Mouse (Mus musculus) embryonic facial prominence, embryonic 15.5 days (tissue): ENCODE results near the gene Kcnj6. TPM values are rescaled to one million over a fixed set of nuclear protein-coding genes. Genes with fewer than 3 reads are reported as not detected.

Experiments
- ATAC-seq: fragments of 200-750 bp; cut with Nextera tagmentation; 2 replicates; pipeline ENCODE4 v1.8.0; 2017; ENCODE audit warnings: low read depth, moderate TSS enrichment; ENCODE audit not compliant: insufficient number of reproducible peaks, low FRiP score, low TSS enrichment
- H3K27ac ChIP-seq: fragments of 300-500 bp; sonication (generic); replicated peaks from 2 replicates; pipeline ENCODE4 v1.5.1; 2015; ENCODE audit warnings: mild to moderate bottlenecking, inconsistent platforms
- H3K27me3 ChIP-seq: fragments of 300-500 bp; sonication (generic); 2 replicates; pipeline ENCODE4 v1.6.1; 2015; ENCODE audit warnings: inconsistent platforms
- H3K36me3 ChIP-seq: fragments of 300-500 bp; sonication (generic); 2 replicates; pipeline ENCODE4 v1.6.1; 2015; ENCODE audit warnings: mild to moderate bottlenecking, inconsistent platforms
- H3K4me1 ChIP-seq: fragments of 300-500 bp; sonication (generic); 2 replicates; pipeline ENCODE4 v1.6.1; 2015; ENCODE audit warnings: inconsistent platforms
- H3K4me2 ChIP-seq: fragments of 300-500 bp; sonication (generic); replicated peaks from 2 replicates; pipeline ENCODE4 v1.6.1; 2015; ENCODE audit warnings: mild to moderate bottlenecking, inconsistent platforms
- H3K4me3 ChIP-seq: fragments of 300-500 bp; sonication (generic); replicated peaks from 2 replicates; pipeline ENCODE4 v1.5.1; 2015; ENCODE audit warnings: mild to moderate bottlenecking, inconsistent platforms
- H3K9ac ChIP-seq: fragments of 300-500 bp; sonication (generic); 2 replicates; pipeline ENCODE4 v1.6.1; 2015; ENCODE audit warnings: inconsistent platforms
- H3K9me3 ChIP-seq: fragments of 300-500 bp; sonication (generic); replicated peaks from 2 replicates; pipeline ENCODE4 v1.6.1; 2016; ENCODE audit warnings: inconsistent platforms
- WGBS: fragments of 180-500 bp; shearing (Covaris S2); methylation state at CpG from one replicate; pipeline ENCODE4 v1.1.7; 2015; 5-methylcytosine and 5-hydroxymethylcytosine counted together
- polyA plus RNA-seq: library from polyadenylated mRNA; unstranded; fragments of >200 nt; fragmentation: Nextera tagmentation; extraction: Ambion mirVana; gene quantifications from 2 replicates; pipeline ENCODE4 v1.2.1, GENCODE M21; 2015

Kcnj6 gene
- polyA plus RNA-seq, 1 experiment from 2014 or later, result 0.32 TPM

DNA sequence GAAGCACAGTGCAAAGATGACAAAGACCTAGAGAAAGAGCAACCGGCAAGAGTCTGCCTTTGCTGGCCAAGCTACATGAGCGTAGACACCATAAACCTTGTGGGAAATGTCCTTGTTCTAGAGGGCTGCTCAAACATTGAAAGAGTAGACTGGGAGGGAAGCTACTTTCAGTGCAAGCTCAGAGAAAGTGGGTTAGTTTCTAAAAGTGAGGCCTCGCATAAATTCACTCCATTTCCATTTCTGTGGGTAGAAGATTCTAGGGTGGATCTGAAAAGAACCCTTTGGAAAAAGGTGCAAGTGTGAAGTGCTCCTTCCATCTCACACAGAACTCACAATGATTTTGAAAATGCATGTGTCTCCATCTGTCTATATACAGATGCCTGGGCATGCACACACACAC lies 13.2 kb downstream of the Kcnj6 start:
- no peak overlapping the region for H3K9ac ChIP-seq
- no peaks in the 10 kb centered on the region for H3K4me1 ChIP-seq
- H3K27me3 ChIP-seq, result no peaks in the 10 kb centered on the region
- no peak overlapping the region for H3K27ac ChIP-seq
- ATAC-seq, result no peak
- 96% methylated on average over 3 of the region's 3 CpGs for WGBS
- no peak overlapping the region for H3K4me3 ChIP-seq
- no peaks in the 10 kb centered on the region for H3K36me3 ChIP-seq
- H3K9me3 ChIP-seq, result no peaks in the 10 kb centered on the region
- H3K4me2 ChIP-seq, result no peak overlapping the region

DNA sequence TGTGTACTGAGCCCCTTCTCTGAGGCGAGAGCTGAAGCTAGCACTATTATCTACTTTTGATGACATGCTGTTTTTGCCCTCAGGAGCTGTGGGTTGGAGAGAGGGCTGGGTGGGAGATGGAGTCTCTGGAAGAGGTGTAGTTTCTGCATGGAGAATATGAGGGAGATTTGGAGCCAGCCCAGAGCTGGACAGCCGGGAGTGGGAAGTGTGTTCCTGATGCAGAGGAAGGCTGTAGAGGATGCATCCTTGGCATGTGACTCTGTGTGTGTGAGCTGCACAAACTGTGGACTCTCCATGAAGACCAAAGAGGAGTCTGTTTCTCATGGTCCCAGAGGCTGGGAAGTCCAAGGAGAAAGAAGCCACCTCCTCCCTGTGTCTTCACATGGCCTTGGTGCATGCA lies 17.1 kb downstream of the Kcnj6 start:
- H3K4me3 ChIP-seq, result no peak overlapping the region
- H3K27ac ChIP-seq, result no peak overlapping the region
- no peaks in the 10 kb centered on the region for H3K9me3 ChIP-seq
- ATAC-seq, result no peak
- no peak overlapping the region for H3K9ac ChIP-seq
- no peak overlapping the region for H3K4me2 ChIP-seq
- H3K27me3 ChIP-seq, result no peaks in the 10 kb centered on the region
- H3K36me3 ChIP-seq, result no peaks in the 10 kb centered on the region
- WGBS, result 70% methylated on average over 2 of the region's 2 CpGs
- H3K4me1 ChIP-seq, result no peaks in the 10 kb centered on the region

DNA sequence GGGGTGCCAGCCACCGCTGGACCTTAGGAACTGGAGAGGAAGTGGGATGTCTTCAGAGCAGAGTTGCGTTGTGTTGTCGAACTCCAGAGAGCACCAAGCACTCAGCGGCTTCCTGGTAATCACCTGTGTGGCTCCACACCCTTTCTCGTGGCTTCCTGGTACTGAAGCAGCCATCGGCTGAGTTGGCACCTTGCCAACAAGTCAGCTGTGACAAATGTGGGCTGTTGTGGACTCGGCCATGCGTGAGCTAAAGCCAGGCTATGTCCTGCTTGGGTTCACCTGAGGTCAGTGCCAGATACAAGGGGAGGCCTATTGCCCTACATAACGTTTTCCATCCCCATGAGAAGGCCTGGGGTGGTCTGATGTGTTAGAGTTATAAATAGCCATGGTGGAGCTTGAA lies 18.0 kb downstream of the Kcnj6 start:
- H3K9me3 ChIP-seq, result no peaks in the 10 kb centered on the region
- no peak overlapping the region for H3K4me2 ChIP-seq
- H3K4me1 ChIP-seq, result no peaks in the 10 kb centered on the region
- H3K4me3 ChIP-seq, result no peak overlapping the region
- H3K27ac ChIP-seq, result no peak overlapping the region
- H3K9ac ChIP-seq, result no peak overlapping the region
- ATAC-seq, result no peak
- H3K27me3 ChIP-seq, result no peaks in the 10 kb centered on the region
- H3K36me3 ChIP-seq, result no peaks in the 10 kb centered on the region
- 71% methylated on average over 9 of the region's 9 CpGs for WGBS

DNA sequence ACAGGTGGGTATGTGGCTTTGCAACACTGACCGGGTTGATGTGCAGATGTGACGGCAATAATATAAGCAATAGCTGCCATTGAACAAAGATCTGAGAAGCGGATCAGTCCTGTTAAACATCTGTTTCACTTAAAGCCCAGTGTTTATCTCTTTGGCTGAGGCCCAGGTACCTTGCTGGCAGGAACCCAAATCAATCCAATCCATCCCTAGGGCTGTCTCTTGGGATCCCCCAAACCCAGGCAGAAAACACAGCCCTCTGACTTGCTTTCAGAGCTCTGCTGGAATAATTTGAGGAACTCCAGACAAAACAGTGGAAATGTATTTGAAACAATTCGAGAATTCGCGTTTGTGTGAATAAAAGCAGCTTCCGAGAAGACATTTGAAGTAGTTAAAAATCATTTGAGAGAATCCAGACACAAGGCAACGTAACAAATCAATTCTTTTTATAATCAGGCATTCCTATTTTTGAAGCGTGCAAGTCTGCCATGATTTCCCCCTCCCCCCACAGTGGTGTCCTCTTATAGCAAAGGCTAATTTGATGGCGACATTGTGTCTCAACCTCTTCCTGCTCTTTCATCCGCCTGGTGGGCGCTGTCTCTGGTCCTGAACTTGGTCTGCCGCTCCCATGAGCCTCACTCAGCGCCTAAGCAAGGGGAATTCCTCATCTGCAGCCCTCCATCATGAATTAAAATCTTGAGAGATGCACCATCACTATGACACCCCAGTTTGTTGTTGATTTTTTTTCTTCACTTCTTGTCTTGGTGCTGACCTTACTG lies 25.2 kb downstream of the Kcnj6 start:
- 26% methylated on average over 14 of the region's 14 CpGs for WGBS
- no peaks in the 10 kb centered on the region for H3K9me3 ChIP-seq
- H3K27me3 ChIP-seq, result 0 out of 2 replicates have a peak, but pooled peaks cover 5% of the 10 kb centered on the region
- H3K9ac ChIP-seq, result no peak overlapping the region
- H3K4me3 ChIP-seq, result no peak overlapping the region
- no peak for ATAC-seq
- no peaks in the 10 kb centered on the region for H3K4me1 ChIP-seq
- H3K4me2 ChIP-seq, result no peak overlapping the region
- H3K27ac ChIP-seq, result no peak overlapping the region
- H3K36me3 ChIP-seq, result no peaks in the 10 kb centered on the region

DNA sequence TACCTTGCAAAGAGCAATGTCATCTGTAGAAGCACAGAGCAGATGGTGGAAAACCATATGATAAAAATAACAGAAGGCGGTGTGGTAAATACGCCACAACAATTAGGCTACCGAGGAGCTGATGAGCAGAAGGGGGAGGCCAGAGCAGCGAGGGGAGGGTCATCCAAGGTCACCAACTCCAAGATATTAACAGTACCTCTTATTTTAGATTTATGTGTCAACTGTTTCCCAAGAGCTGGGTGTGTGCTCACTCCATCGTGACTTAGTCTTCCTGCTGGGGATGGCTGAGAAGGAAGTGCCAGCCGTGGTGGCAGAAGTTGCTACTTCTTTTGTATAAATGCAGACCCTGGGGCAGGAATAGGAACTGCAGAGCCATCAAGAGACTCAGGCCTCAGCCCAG lies 28.6 kb downstream of the Kcnj6 start:
- 0 out of 2 replicates have a peak, but pooled peaks cover 5% of the 10 kb centered on the region for H3K27me3 ChIP-seq
- no peak overlapping the region for H3K4me2 ChIP-seq
- no peak for ATAC-seq
- no peaks in the 10 kb centered on the region for H3K9me3 ChIP-seq
- H3K27ac ChIP-seq, result no peak overlapping the region
- no peak overlapping the region for H3K9ac ChIP-seq
- WGBS, result 57% methylated on average over 6 of the region's 6 CpGs
- H3K4me1 ChIP-seq, result no peaks in the 10 kb centered on the region
- H3K36me3 ChIP-seq, result no peaks in the 10 kb centered on the region
- H3K4me3 ChIP-seq, result no peak overlapping the region

DNA sequence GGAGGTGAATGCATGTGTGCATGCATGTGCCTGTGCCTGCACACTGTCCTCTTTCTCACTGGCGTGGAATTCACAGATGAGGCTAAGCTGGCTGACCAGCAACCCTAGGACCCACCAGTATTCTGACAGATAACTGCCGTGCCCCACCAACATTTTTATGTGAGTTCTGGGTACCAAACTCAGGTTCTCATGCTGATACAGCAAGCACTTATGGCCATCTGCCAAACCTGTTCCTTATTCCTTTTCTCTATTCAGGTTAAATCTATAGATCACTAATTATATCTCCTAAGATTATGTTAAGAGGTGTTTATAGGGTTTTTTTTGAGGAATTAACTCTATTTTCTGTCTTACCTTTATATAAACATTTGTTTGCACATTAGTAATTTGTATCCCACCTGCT lies 29.0 kb downstream of the Kcnj6 start:
- no peaks in the 10 kb centered on the region for H3K4me1 ChIP-seq
- H3K9ac ChIP-seq, result no peak overlapping the region
- 0 out of 2 replicates have a peak, but pooled peaks cover 5% of the 10 kb centered on the region for H3K27me3 ChIP-seq
- no peak overlapping the region for H3K4me3 ChIP-seq
- ATAC-seq, result no peak
- H3K36me3 ChIP-seq, result no peaks in the 10 kb centered on the region
- no peak overlapping the region for H3K4me2 ChIP-seq
- H3K27ac ChIP-seq, result no peak overlapping the region
- H3K9me3 ChIP-seq, result no peaks in the 10 kb centered on the region
- WGBS, result 80% methylated on average over 2 of the region's 2 CpGs

DNA sequence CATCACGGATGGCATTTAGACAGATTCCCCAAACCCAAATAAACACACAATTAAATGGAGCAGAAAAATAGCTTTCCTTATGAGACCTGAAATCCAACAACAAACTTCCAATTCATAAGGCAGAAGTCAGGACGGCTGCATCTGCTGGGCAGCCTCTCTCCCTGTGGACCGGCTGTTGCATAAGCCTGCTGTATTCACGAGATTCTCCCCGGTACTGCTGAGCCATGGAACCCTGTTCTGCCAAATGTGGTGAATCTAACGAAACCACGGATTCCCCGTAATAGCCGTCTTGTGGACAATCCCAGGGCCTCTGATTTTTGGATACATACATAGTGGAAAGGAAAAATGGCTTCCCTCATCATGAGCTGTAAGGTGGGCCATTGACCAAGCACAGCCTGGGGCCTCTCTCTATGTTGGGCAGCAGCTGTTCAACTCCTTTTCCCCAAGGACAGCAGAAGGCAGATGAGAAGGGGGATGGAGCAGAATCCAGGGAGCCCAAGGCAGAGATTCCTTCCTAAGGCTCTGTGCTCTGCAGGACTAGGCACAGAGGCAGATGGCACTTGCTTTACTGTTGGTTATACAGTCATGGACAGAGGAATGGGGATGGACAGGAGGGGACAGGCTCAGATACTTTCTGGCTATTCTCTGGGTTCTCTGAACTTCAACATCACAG lies 40.2 kb downstream of the Kcnj6 start:
- Histone ChIP-seq H3K27me3 (no peaks in the 10 kb centered on the region), H3K9ac (no peak overlapping the region), H3K27ac (no peak overlapping the region), H3K9me3 (no peaks in the 10 kb centered on the region), H3K4me3 (no peak overlapping the region), H3K4me1 (no peaks in the 10 kb centered on the region), H3K36me3 (no peaks in the 10 kb centered on the region), H3K4me2 (no peak overlapping the region)
- 69% methylated on average over 9 of the region's 9 CpGs for WGBS
- ATAC-seq, result no peak

DNA sequence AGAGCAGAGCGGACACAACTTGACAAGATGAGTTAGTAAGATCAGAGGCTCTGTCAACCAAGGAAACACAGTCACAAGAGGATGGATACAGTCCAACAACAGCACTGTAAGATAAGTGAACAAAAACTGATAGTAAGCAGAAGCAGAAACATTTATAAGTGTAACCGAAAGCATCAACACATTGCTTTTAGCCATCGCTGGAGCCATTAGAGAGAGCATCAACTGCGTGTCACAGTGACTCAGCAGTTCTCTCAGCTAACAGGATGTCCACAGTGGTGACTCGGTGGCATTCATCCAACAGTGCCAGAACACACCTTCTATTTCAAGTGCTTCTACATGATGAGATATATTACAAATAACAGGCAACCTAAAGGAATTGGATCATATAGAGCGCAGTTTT lies 41.1 kb downstream of the Kcnj6 start:
- no peak overlapping the region for H3K4me2 ChIP-seq
- 86% methylated on average over 6 of the region's 6 CpGs for WGBS
- H3K36me3 ChIP-seq, result no peaks in the 10 kb centered on the region
- no peak overlapping the region for H3K4me3 ChIP-seq
- no peak for ATAC-seq
- no peaks in the 10 kb centered on the region for H3K4me1 ChIP-seq
- H3K9me3 ChIP-seq, result no peaks in the 10 kb centered on the region
- no peak overlapping the region for H3K9ac ChIP-seq
- H3K27me3 ChIP-seq, result no peaks in the 10 kb centered on the region
- no peak overlapping the region for H3K27ac ChIP-seq

DNA sequence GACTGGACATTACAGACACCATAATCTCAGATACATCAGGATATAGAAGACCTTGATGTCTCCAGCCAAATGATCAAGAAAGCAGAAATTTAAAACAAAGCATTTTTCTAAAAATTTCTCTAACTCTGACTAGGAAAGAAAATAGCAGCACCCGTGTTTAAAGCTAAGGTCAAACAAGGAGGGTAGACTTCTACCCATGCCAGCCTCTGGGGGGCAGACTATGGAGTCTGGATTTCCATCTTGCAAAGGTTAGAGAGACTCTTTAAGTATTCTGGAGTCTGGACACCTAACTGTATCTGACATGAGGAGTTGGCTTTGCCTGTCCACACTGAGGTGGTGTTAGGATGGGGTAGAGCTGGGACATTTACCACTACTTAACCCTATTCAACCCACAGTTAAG lies 44.2 kb downstream of the Kcnj6 start:
- Histone ChIP-seq H3K27me3 (no peaks in the 10 kb centered on the region), H3K36me3 (no peaks in the 10 kb centered on the region), H3K9ac (no peak overlapping the region), H3K4me2 (no peak overlapping the region), H3K27ac (no peak overlapping the region), H3K4me1 (no peaks in the 10 kb centered on the region), H3K9me3 (no peaks in the 10 kb centered on the region), H3K4me3 (no peak overlapping the region)
- ATAC-seq, result no peak
- 67% methylated on average over 1 of the region's 1 CpGs for WGBS

DNA sequence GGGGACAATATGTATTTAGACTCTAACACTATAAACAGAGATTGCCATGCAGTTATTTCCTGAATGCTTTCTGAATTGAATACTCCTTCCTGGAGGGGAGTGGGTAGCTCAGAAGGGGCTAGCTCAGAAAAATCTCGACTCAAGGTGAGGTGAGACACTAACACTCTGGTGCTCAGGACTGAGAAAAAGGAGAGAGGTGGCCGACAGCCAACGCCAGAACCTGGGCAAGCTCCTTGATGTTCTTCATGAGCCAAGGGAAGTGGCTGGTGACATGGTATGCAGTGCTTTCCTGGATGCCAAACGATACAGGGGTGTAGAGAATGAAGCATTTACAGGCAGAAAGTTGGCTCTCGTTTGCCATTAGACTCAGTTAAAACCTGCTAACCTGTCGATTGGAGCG lies 48.3 kb downstream of the Kcnj6 start:
- Histone ChIP-seq H3K36me3 (no peaks in the 10 kb centered on the region), H3K27ac (no peak overlapping the region), H3K4me1 (no peaks in the 10 kb centered on the region), H3K9me3 (no peaks in the 10 kb centered on the region), H3K27me3 (no peaks in the 10 kb centered on the region), H3K4me3 (no peak overlapping the region), H3K9ac (no peak overlapping the region), H3K4me2 (no peak overlapping the region)
- WGBS, result 85% methylated on average over 7 of the region's 7 CpGs
- ATAC-seq, result no peak

DNA sequence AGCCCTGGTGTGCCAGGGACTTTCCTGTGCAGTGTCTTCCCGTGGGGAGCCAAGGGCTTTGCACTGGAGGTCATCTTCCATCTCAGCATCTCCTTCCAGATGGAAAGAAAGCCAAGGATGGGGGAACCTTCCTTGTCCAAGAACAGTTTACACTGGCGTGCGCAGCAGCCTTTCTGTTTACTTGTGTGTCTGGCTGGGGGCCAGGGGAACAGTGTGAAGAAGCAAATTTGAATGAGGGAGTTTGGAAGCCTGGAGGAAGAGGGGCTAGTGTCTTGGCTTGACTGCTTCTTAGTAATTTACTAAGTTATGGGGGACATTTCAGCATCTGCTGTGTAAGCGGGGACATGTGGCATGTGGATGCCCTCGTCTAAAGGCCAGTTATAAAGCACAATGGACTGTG lies 50.7 kb downstream of the Kcnj6 start:
- no peak overlapping the region for H3K4me3 ChIP-seq
- no peaks in the 10 kb centered on the region for H3K36me3 ChIP-seq
- no peak overlapping the region for H3K9ac ChIP-seq
- H3K9me3 ChIP-seq, result no peaks in the 10 kb centered on the region
- no peak overlapping the region for H3K27ac ChIP-seq
- WGBS, result 59% methylated on average over 5 of the region's 5 CpGs
- H3K4me1 ChIP-seq, result no peaks in the 10 kb centered on the region
- ATAC-seq, result no peak
- H3K27me3 ChIP-seq, result no peaks in the 10 kb centered on the region
- H3K4me2 ChIP-seq, result no peak overlapping the region

DNA sequence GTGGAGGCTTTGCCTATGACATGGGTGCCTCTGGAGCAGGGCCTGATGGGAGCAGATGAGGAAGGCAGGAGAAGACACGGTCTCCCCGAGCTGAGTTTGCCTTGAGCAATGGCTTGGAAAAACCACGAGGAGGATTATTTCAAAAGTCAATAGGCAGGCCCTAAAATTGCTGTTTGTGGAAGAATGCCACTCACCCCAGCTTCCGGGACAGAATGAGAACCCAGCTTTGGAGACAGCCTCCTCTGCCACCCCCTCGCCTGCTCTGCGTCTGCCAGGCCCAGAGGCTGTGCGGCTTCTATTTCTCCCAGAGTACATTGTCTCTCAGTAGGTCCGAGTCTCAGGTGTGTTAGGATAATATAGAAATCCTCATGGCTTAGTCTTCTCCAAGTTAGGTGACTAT lies 64.8 kb downstream of the Kcnj6 start:
- Histone ChIP-seq H3K9ac (no peak overlapping the region), H3K4me3 (no peak overlapping the region), H3K27ac (no peak overlapping the region), H3K4me1 (peaks cover 12% of the 10 kb centered on the region; the same call in 1 of the 2 replicates), H3K9me3 (no peaks in the 10 kb centered on the region), H3K27me3 (no peaks in the 10 kb centered on the region), H3K36me3 (no peaks in the 10 kb centered on the region), H3K4me2 (no peak overlapping the region)
- 59% methylated on average over 8 of the region's 8 CpGs for WGBS
- no peak for ATAC-seq
